In the genomic region with DNA sequence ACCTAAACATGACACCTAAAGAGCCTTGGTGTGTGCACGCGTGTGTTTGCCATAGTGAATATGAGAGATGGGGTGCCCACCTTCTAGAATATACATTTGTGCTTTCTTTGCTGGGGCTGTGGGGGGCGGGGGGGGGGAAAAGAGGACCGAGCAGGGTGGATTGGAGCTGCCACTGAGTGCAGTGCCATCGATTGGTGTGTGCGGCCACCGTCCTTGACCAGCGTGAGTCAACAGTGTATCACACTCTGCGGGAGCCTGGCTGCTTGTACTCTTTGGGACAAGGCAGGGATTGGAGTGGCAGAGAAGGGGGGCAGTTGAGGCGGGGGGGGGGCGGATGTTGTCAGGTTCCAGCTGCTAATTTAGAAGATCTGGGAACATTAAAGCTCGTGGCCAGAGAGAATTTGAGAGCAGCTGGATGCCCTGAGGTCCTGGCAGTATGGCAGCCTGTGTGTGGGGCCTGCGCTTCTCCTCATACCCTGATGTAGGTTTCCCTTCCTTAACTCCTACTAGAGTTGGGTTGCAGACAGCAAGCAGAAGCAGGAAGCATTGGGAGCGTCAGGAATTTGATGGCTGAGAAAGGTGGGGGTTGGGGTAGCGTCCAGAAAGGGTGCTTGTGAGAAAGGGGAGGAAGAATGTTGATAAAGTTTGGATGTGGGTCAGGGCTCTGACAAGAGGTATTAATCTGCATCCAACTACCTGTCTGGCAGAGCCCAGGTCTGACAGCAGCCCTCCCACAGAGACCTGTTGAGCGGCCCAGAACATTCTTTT, we compare ENCODE assay signal across 24 mouse cellular contexts. TPM values are rescaled to one million over a fixed set of nuclear protein-coding genes. Genes with fewer than 3 reads are reported as not detected.
DNase-seq lines count a peak whose midpoint lies in the region; ATAC-seq lines count a peak whose summit lies in the region.
"Had no signal": no experiment of that assay in that cellular context is flagged by ENCODE, and none has a peak within 500 bp of the region (broad histone marks: within the 10 kb centered on the region; RNA-seq: fewer than 3 reads in every experiment).

No protein-coding gene starts in this region.

- H3K4me3 ChIP-seq in liver, embryonic 12.5 days, result no peak overlapping the region
- no peak overlapping the region for H3K4me3 ChIP-seq in stomach, embryonic 16.5 days (replicated peaks; ENCODE audit: low read length)
- H3K4me3 ChIP-seq: embryonic facial prominence, embryonic 10.5 days; forebrain, embryonic 10.5 days; heart, embryonic 12.5 days; limb, embryonic 13.5 days; lung, embryonic 15.5 days had no signal

- no peaks in the 10 kb centered on the region for H3K9me3 ChIP-seq in liver, embryonic 12.5 days (replicated peaks)
- no peaks in the 10 kb centered on the region for H3K9me3 ChIP-seq in stomach, embryonic 16.5 days (replicated peaks; ENCODE audit: control insufficient read depth, low read length)
- H3K9me3 ChIP-seq: embryonic facial prominence, embryonic 10.5 days; forebrain, embryonic 10.5 days; heart, embryonic 12.5 days; limb, embryonic 13.5 days; lung, embryonic 15.5 days had no signal

- WGBS in liver, embryonic 12.5 days (ENCODE audit: insufficient replicate concordance), result 64% methylated on average over 16 of the region's 16 CpGs
- 68% methylated on average over 15 of the region's 16 CpGs for WGBS in stomach, embryonic 16.5 days

- intact Hi-C loops in heart, postnatal 10 days (cut with DNase I), result no loop called here

- H3K27ac ChIP-seq in liver, embryonic 12.5 days, result 0 out of 2 replicates have a peak overlapping the region, but pooled peaks have one; percentile 14
- H3K27ac ChIP-seq in stomach, embryonic 16.5 days (ENCODE audit: low read length), result no peak overlapping the region
- H3K27ac ChIP-seq: embryonic facial prominence, embryonic 10.5 days; forebrain, embryonic 10.5 days; hindbrain, postnatal 0 days; limb, embryonic 13.5 days; lung, embryonic 15.5 days had no signal

- peaks cover 50% of the 10 kb centered on the region for H3K27me3 ChIP-seq in liver, embryonic 12.5 days (replicated peaks)
- peaks cover 13% of the 10 kb centered on the region for H3K27me3 ChIP-seq in stomach, embryonic 16.5 days (ENCODE audit: control insufficient read depth, insufficient read depth, low read length)

- H3K36me3 ChIP-seq in liver, embryonic 12.5 days, result peaks cover 10% of the 10 kb centered on the region; the same call in 1 of the 2 replicates
- H3K36me3 ChIP-seq in stomach, embryonic 16.5 days (ENCODE audit: control insufficient read depth, insufficient read depth, low read length), result no peaks in the 10 kb centered on the region
- H3K36me3 ChIP-seq: embryonic facial prominence, embryonic 10.5 days; forebrain, embryonic 10.5 days; heart, embryonic 12.5 days; limb, embryonic 13.5 days; lung, embryonic 15.5 days had no signal

- H3K9ac ChIP-seq in liver, embryonic 12.5 days, result no peak overlapping the region; the same call in 1 of the 2 replicates
- H3K9ac ChIP-seq in stomach, embryonic 16.5 days (ENCODE audit: low read length), result no peak overlapping the region
- H3K9ac ChIP-seq: heart, embryonic 12.5 days; limb, embryonic 13.5 days; lung, embryonic 15.5 days had no signal

- peak; percentile 60; the same call in 1 of the 2 replicates for ATAC-seq in liver, embryonic 12.5 days
- ATAC-seq in stomach, embryonic 16.5 days (ENCODE audit: insufficient read depth, low FRiP score), result peak; percentile 21; the same call in 1 of the 2 replicates
- ATAC-seq: CD4-positive, CD25-positive, alpha-beta regulatory T cell, adult 4 months; hindbrain, postnatal 0 days; intestine, embryonic 16.5 days had no signal

- H3K4me1 ChIP-seq in liver, embryonic 12.5 days, result peaks cover 44% of the 10 kb centered on the region
- H3K4me1 ChIP-seq in stomach, embryonic 16.5 days (ENCODE audit: control insufficient read depth, insufficient read depth, low read length), result no peaks in the 10 kb centered on the region
- H3K4me1 ChIP-seq: forebrain, embryonic 10.5 days; limb, embryonic 13.5 days; lung, embryonic 15.5 days had no signal

- peak; percentile 80 for DNase-seq in heart, adult 11 months
- no peak for DNase-seq in heart, postnatal 10 days
- peak; percentile 81 for DNase-seq in adrenal gland, postnatal 14 days
- no peak for DNase-seq in testis, postnatal 10 days (ENCODE audit: low spot score)
- DNase-seq in T-cell, adult 2 months (ENCODE audit: low spot score), result no peak
- DNase-seq: cerebellum, adult 11-12 months; cerebellum, postnatal 10 days; heart, postnatal 14 days; kidney, postnatal 36 days; lung, postnatal 4 days; midbrain, embryonic 14.5 days; right cerebral cortex, postnatal 14 days; spleen, adult 18-20 months; thymus, adult 2 months had no signal

- no peak overlapping the region for H3K4me2 ChIP-seq in liver, embryonic 12.5 days
- no peak overlapping the region for H3K4me2 ChIP-seq in stomach, embryonic 16.5 days (ENCODE audit: low read depth, low read length)
- H3K4me2 ChIP-seq: heart, embryonic 12.5 days; limb, embryonic 13.5 days; lung, embryonic 15.5 days had no signal

RNA-seq across cellular contexts. Expression of a gene that starts 6.3 kb away (rescaled TPM):
- total RNA-seq in heart, postnatal 10 days (2021), result 1 to 10 TPM; 6.9 to 9.6 TPM
- total RNA-seq in adrenal gland, postnatal 14 days (2021), result 28.5 and 33.8 TPM in 2 replicates
- 38.9 and 39.8 TPM in 2 replicates for polyA plus RNA-seq in liver, embryonic 12.5 days (2016; fragmentation: Nextera tagmentation; extraction: Ambion mirVana)
- polyA plus RNA-seq in stomach, embryonic 16.5 days (2015; fragmentation: Nextera tagmentation; extraction: Ambion mirVana), result 14.8 and 15.9 TPM in 2 replicates

Comparison
In these comparisons a context has a peak if more than half of its experiments do, and no peak if none do; other contexts are left out.
1. DNase-seq: peak in heart, adult 11 months (single experiment) and adrenal gland, postnatal 14 days (single experiment); none in heart, postnatal 10 days (0 of 2), testis, postnatal 10 days (single experiment) and T-cell, adult 2 months (single experiment).